Mouse (Mus musculus) heart, embryonic 14.5 days (tissue): ENCODE measurements around the gene 2300009A05Rik. TPM values are rescaled to one million over a fixed set of nuclear protein-coding genes. Genes with fewer than 3 reads are reported as not detected.
A peak's percentile ranks its signal among the peaks of the same experiment; 100 is the strongest.

Source experiments
- ATAC-seq: fragments of 200-750 bp; cut with Nextera tagmentation; 2 replicates; pipeline ENCODE4 v1.8.0; 2017; ENCODE audit warnings: low read depth, moderate TSS enrichment; ENCODE audit not compliant: insufficient number of reproducible peaks, insufficient read depth, low FRiP score
- H3K27ac ChIP-seq, 2 experiments: fragments of 200-500 bp in 1 of 2; fragments of 300-500 bp in 1 of 2; sonication (generic) in 1 of 2; replicated peaks in 1 of 2; 2 replicates each; pipeline ENCODE4 v1.5.1; 2012 to 2014; ENCODE audit warnings: low read depth in 2 of 2, low read length in 2 of 2, control low read depth in 1 of 2, mild to moderate bottlenecking in 1 of 2, mixed read lengths in 1 of 2; ENCODE audit not compliant: control insufficient read depth in 1 of 2, insufficient read depth in 1 of 2
- H3K27me3 ChIP-seq: fragments of 300-500 bp; sonication (generic); 2 replicates; pipeline ENCODE4 v1.6.1; 2014; ENCODE audit warnings: mild to moderate bottlenecking, low read length, control low read depth; ENCODE audit not compliant: control insufficient read depth, insufficient read depth
- H3K36me3 ChIP-seq: fragments of 300-500 bp; sonication (generic); 2 replicates; pipeline ENCODE4 v1.6.1; 2014; ENCODE audit warnings: mild to moderate bottlenecking, control low read depth, low read length, mixed read lengths; ENCODE audit not compliant: control insufficient read depth, insufficient read depth
- H3K4me1 ChIP-seq, 2 experiments: fragments of 200-500 bp in 1 of 2; fragments of 300-500 bp in 1 of 2; sonication (generic) in 1 of 2; 2 replicates each; pipeline ENCODE4 v1.6.1; 2012 to 2014; ENCODE audit warnings: low read length in 2 of 2, control low read depth in 1 of 2, mixed read lengths in 1 of 2; ENCODE audit not compliant: control insufficient read depth in 2 of 2, insufficient read depth in 2 of 2
- H3K4me2 ChIP-seq: fragments of 300-500 bp; sonication (generic); 2 replicates; pipeline ENCODE4 v1.6.1; 2014; ENCODE audit warnings: mild to moderate bottlenecking, low read length
- H3K4me3 ChIP-seq, 2 experiments: fragments of 200-500 bp in 1 of 2; fragments of 300-500 bp in 1 of 2; sonication (generic) in 1 of 2; 2 replicates each; pipeline ENCODE4 v1.5.1; 2012 to 2014; ENCODE audit warnings: low read length in 2 of 2, mild to moderate bottlenecking in 2 of 2, control low read depth in 1 of 2, low read depth in 1 of 2, moderate library complexity in 1 of 2; ENCODE audit not compliant: control insufficient read depth in 1 of 2, insufficient read depth in 1 of 2
- H3K9ac ChIP-seq: fragments of 300-500 bp; sonication (generic); 2 replicates; pipeline ENCODE4 v1.6.1; 2014; ENCODE audit warnings: mild to moderate bottlenecking, low read length
- H3K9me3 ChIP-seq: fragments of 300-500 bp; sonication (generic); 2 replicates; pipeline ENCODE4 v1.6.1; 2016; ENCODE audit warnings: low read length, control low read depth; ENCODE audit not compliant: control insufficient read depth
- WGBS: fragments of 180-500 bp; shearing (Covaris S2); extraction: QIAGEN DNeasy Blood & Tissue Kit; methylation state at CpG from one replicate; pipeline ENCODE4 v1.1.7; 2014; 5-methylcytosine and 5-hydroxymethylcytosine counted together
- polyA plus RNA-seq: library from polyadenylated mRNA; unstranded; fragments of >200 nt; fragmentation: Nextera tagmentation; extraction: Ambion mirVana; gene quantifications from 2 replicates; pipeline ENCODE4 v1.2.1, GENCODE M21; 2014

The 2300009A05Rik gene
- polyA plus RNA-seq, 1 experiment from 2014 or later = 80.7 TPM

GRCm38 (mm10) chr9:63372541-63372940 is 26.5 kb downstream of the 2300009A05Rik start:
- H3K9ac ChIP-seq = no peak overlapping the region
- no peak overlapping the region for H3K4me3 ChIP-seq
- no peak overlapping the region for H3K4me2 ChIP-seq
- H3K27ac ChIP-seq = 0 out of 4 replicates have a peak overlapping the region, but pooled peaks of 1 of the 2 experiments have one; percentile 37
- no peaks in the 10 kb centered on the region for H3K9me3 ChIP-seq
- peaks cover 31 to 69% of the 10 kb centered on the region in 2 experiments for H3K4me1 ChIP-seq
- peaks cover 35% of the 10 kb centered on the region for H3K36me3 ChIP-seq
- 58% methylated on average over 8 of the region's 8 CpGs for WGBS
- H3K27me3 ChIP-seq = no peaks in the 10 kb centered on the region
- ATAC-seq = no peak

DNA sequence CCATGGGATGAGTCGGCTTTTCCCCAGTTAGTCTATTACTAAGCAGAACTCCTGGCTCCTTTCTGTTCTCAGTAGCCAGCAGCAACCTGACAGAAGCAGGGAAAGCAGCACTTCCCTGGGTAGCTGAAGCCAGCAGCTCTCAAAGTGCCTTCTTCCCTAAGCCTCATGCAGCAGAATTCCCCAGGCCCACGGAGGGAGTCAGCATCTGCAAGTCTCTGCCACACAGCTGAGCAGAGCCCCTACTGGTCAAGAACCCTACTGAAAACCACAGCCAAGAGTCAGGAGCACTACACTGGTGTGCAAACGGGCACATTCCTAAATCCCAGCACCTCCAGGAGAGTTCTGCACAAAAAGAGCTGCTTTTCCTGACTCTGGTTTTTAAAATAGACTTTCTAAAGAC is 38.6 kb downstream of the 2300009A05Rik start:
- 0 out of 2 replicates have a peak, but pooled peaks cover 5% of the 10 kb centered on the region for H3K9me3 ChIP-seq
- no peaks in the 10 kb centered on the region for H3K27me3 ChIP-seq
- 49% methylated on average over 3 of the region's 3 CpGs for WGBS
- no peak overlapping the region for H3K4me3 ChIP-seq
- ATAC-seq = no peak
- no peak overlapping the region for H3K4me2 ChIP-seq
- H3K27ac ChIP-seq = no peak overlapping the region
- peaks cover 2 to 5% of the 10 kb centered on the region in 2 experiments; a peak in 2 of 4 replicates for H3K4me1 ChIP-seq
- no peak overlapping the region for H3K9ac ChIP-seq
- H3K36me3 ChIP-seq = peaks cover 35% of the 10 kb centered on the region; the same call in 1 of the 2 replicates

DNA sequence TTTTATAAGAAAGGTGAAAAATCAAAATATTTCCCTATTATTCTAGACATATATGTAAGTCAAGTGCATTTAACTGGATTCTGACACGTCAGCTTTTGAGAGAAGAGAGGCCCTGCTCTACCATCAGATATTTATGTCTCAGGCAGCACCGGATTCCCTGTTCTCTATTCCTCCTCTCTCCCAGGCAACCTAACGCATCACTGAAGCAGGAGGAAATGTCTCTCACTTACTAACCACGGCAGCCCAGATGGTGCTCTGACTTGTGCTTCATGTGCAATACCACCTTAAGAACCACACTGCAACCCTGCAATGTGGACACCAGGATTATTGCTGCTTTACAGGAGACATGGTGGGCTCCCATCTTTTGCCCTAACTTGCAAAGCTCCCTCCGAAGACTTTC is 40.0 kb downstream of the 2300009A05Rik start:
- peaks cover 2 to 5% of the 10 kb centered on the region in 2 experiments; a peak in 2 of 4 replicates for H3K4me1 ChIP-seq
- ATAC-seq = no peak
- H3K27me3 ChIP-seq = no peaks in the 10 kb centered on the region
- whole genome bisulfite sequencing = 88% methylated on average over 5 of the region's 5 CpGs
- H3K4me3 ChIP-seq = no peak overlapping the region
- no peaks in the 10 kb centered on the region for H3K9me3 ChIP-seq
- H3K9ac ChIP-seq = no peak overlapping the region
- H3K36me3 ChIP-seq = peaks cover 31% of the 10 kb centered on the region; the same call in 1 of the 2 replicates
- no peak overlapping the region for H3K27ac ChIP-seq
- no peak overlapping the region for H3K4me2 ChIP-seq

- H3K4me1 ChIP-seq = peaks cover 2 to 4% of the 10 kb centered on the region in 2 experiments; a peak in 2 of 4 replicates
- H3K4me2 ChIP-seq = no peak overlapping the region
- H3K9me3 ChIP-seq = no peaks in the 10 kb centered on the region
- ATAC-seq = no peak
- H3K27me3 ChIP-seq = no peaks in the 10 kb centered on the region
- no peak overlapping the region for H3K4me3 ChIP-seq
- no peak overlapping the region for H3K27ac ChIP-seq
- H3K9ac ChIP-seq = no peak overlapping the region
- WGBS = 84% methylated on average over 4 of the region's 4 CpGs
- H3K36me3 ChIP-seq = peaks cover 22% of the 10 kb centered on the region; the same call in 1 of the 2 replicates
These were observed 42.3 kb downstream of the 2300009A05Rik start for GRCm38 (mm10) chr9:63356721-63357120.

DNA sequence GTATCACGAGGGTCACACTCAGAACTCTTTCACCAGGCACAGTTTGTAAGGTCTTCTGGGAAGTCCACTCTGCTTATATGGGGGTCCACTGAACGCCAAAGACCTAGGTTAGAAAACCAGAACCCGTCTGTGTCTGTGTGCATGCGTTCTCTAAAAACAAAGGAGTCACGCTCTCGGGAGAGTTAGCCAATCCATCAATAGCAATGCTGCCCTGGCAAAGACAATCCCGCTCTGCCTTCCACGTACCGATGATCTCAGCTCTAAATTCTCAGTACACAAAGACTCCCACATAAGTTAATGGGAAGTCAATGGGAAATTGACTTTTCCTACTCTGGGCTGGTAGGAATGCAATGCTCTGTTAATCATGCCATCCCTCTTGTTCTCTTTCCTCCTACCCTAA is 42.8 kb downstream of the 2300009A05Rik start:
- Histone ChIP-seq H3K27me3 (no peaks in the 10 kb centered on the region), H3K27ac (no peak overlapping the region), H3K4me1 (no peaks in the 10 kb centered on the region; a peak in 1 of 4 replicates), H3K36me3 (peaks cover 22% of the 10 kb centered on the region; the same call in 1 of the 2 replicates), H3K9me3 (no peaks in the 10 kb centered on the region), H3K9ac (no peak overlapping the region), H3K4me2 (no peak overlapping the region), H3K4me3 (no peak overlapping the region)
- no peak for ATAC-seq
- 91% methylated on average over 9 of the region's 9 CpGs for WGBS

DNA sequence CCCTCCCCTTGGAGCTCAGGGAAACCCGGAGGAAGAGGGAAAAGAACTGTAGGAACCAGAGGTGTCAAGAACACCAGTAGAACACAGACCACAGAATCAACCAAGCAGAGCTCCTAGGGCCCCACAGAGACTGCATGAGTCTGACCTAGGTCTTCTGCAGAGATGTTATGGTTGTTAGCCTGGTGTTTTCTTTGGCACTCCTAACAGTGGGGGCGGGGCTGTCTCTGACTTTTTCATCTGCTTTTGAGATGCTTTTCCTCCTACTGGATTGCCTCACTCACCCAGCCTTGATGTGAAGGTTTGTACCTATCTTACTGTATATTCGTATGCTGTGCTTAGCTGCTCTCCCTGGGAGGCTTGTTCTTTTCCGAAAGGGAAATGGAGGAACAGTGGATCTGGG is 44.9 kb downstream of the 2300009A05Rik start:
- Histone ChIP-seq H3K4me2 (no peak overlapping the region), H3K9me3 (no peaks in the 10 kb centered on the region), H3K9ac (no peak overlapping the region), H3K27ac (no peak overlapping the region), H3K27me3 (no peaks in the 10 kb centered on the region), H3K4me1 (peaks cover 0 to 3% of the 10 kb centered on the region in 2 experiments; a peak in 2 of 4 replicates), H3K36me3 (peaks cover 19% of the 10 kb centered on the region; the same call in 1 of the 2 replicates), H3K4me3 (no peak overlapping the region)
- 74% methylated on average over 4 of the region's 4 CpGs for WGBS
- ATAC-seq = no peak

- ATAC-seq = no peak
- H3K4me1 ChIP-seq = peaks cover 8 to 29% of the 10 kb centered on the region in 2 experiments; a peak in 3 of 4 replicates
- H3K4me3 ChIP-seq = no peak overlapping the region
- no peaks in the 10 kb centered on the region for H3K36me3 ChIP-seq
- no peak overlapping the region for H3K4me2 ChIP-seq
- no peak overlapping the region for H3K27ac ChIP-seq
- H3K27me3 ChIP-seq = no peaks in the 10 kb centered on the region
- no peak overlapping the region for H3K9ac ChIP-seq
- WGBS = 88% methylated on average over 8 of the region's 8 CpGs
- no peaks in the 10 kb centered on the region for H3K9me3 ChIP-seq
These were observed 49.0 kb downstream of the 2300009A05Rik start for GRCm38 (mm10) chr9:63350030-63350429.

- Histone ChIP-seq H3K9ac (no peak overlapping the region), H3K4me1 (peaks cover 11 to 30% of the 10 kb centered on the region in 2 experiments; a peak in 3 of 4 replicates), H3K4me3 (no peak overlapping the region), H3K36me3 (no peaks in the 10 kb centered on the region), H3K27ac (no peak overlapping the region), H3K9me3 (no peaks in the 10 kb centered on the region), H3K27me3 (no peaks in the 10 kb centered on the region), H3K4me2 (no peak overlapping the region)
- no peak for ATAC-seq
- 86% methylated on average over 3 of the region's 3 CpGs for WGBS
These were observed 49.8 kb downstream of the 2300009A05Rik start for GRCm38 (mm10) chr9:63349241-63349640.
